Mouse (Mus musculus): ENCODE results near the gene Rgcc.

The Rgcc gene

GRCm38 (mm10) chr14:79278927-79279326, 22.5 kb downstream of the Rgcc start:
- no peak for DNase-seq (ENCODE audit: extremely low spot score)

GRCm38 (mm10) chr14:79277922-79278321, 23.5 kb downstream of the Rgcc start:
- DNase-seq (ENCODE audit: extremely low spot score), result no peak

GRCm38 (mm10) chr14:79275870-79276395, 25.5 kb downstream of the Rgcc start:
- no peak for DNase-seq (ENCODE audit: extremely low spot score)

GRCm38 (mm10) chr14:79275441-79275840, 26.0 kb downstream of the Rgcc start:
- DNase-seq (ENCODE audit: extremely low spot score), result no peak

- no peak for DNase-seq (ENCODE audit: extremely low spot score)
These were observed 27.6 kb downstream of the Rgcc start for GRCm38 (mm10) chr14:79273697-79274477.

GRCm38 (mm10) chr14:79272991-79273390, 28.5 kb downstream of the Rgcc start:
- DNase-seq (ENCODE audit: extremely low spot score), result no peak

- DNase-seq (ENCODE audit: extremely low spot score), result no peak
These were observed 29.2 kb downstream of the Rgcc start for GRCm38 (mm10) chr14:79272188-79272694.

GRCm38 (mm10) chr14:79269551-79269950, 31.9 kb downstream of the Rgcc start:
- DNase-seq (ENCODE audit: extremely low spot score), result no peak

- no peak for DNase-seq (ENCODE audit: extremely low spot score)
These were observed 33.6 kb downstream of the Rgcc start for GRCm38 (mm10) chr14:79267878-79268277.

GRCm38 (mm10) chr14:79267382-79267781, 34.1 kb downstream of the Rgcc start:
- DNase-seq (ENCODE audit: extremely low spot score), result no peak

- DNase-seq (ENCODE audit: extremely low spot score), result no peak
These were observed 35.0 kb downstream of the Rgcc start for GRCm38 (mm10) chr14:79266408-79266807.

GRCm38 (mm10) chr14:79265738-79266137, 35.7 kb downstream of the Rgcc start:
- DNase-seq (ENCODE audit: extremely low spot score), result no peak

- no peak for DNase-seq (ENCODE audit: extremely low spot score)
These were observed 38.1 kb downstream of the Rgcc start for GRCm38 (mm10) chr14:79263321-79263720.

GRCm38 (mm10) chr14:79262677-79263076, 38.8 kb downstream of the Rgcc start:
- no peak for DNase-seq (ENCODE audit: extremely low spot score)

GRCm38 (mm10) chr14:79259062-79259779, 42.2 kb downstream of the Rgcc start:
- DNase-seq (ENCODE audit: extremely low spot score), result no peak

- no peak for DNase-seq (ENCODE audit: extremely low spot score)
These were observed 44.8 kb downstream of the Rgcc start for GRCm38 (mm10) chr14:79256656-79257055.

- DNase-seq (ENCODE audit: extremely low spot score), result no peak
These were observed 45.7 kb downstream of the Rgcc start for GRCm38 (mm10) chr14:79255786-79256185.

GRCm38 (mm10) chr14:79251727-79252285, 49.6 kb downstream of the Rgcc start:
- DNase-seq (ENCODE audit: extremely low spot score), result no peak

- no peak for DNase-seq (ENCODE audit: extremely low spot score)
These were observed 56.9 kb downstream of the Rgcc start for GRCm38 (mm10) chr14:79244571-79244970.

- no peak for DNase-seq (ENCODE audit: extremely low spot score)
These were observed 58.2 kb downstream of the Rgcc start for GRCm38 (mm10) chr14:79243038-79243883.

- no peak for DNase-seq (ENCODE audit: extremely low spot score)
These were observed 59.1 kb downstream of the Rgcc start for GRCm38 (mm10) chr14:79242386-79242720.

All from embryo, embryonic 9.5 days (tissue).